Mouse (Mus musculus): Measurements from ENCODE around the gene Syngr3. TPM values are rescaled to one million over a fixed set of nuclear protein-coding genes. Genes with fewer than 3 reads are reported as not detected.

The Syngr3 gene
- polyA plus RNA-seq, 1 experiment from 2014 or later, result 1.7 TPM

DNA sequence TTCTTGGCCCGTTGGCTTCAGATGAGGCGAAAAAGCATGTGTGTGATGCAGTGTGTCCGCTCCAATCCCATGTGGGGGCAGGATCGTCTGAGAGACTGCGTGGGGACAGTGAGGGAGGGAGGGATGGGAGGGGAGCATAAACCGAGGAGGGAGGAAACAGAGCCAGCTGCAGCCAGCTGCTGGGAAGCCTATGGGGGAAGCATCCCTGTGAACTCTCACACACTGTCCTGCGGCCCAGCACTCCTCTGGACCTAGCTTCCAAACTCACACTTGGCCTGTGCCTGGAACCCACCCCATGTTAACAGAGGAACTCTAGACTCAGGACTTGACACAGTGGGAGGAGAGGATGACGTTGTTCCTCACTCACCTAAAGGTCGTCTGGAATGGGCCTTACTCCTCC is 50.9 kb downstream of the Syngr3 start:
- peak; percentile 89 for DNase-seq (ENCODE audit: low spot score)
- H3K27me3 ChIP-seq (ENCODE audit: insufficient read depth, low read length), result no peaks in the 10 kb centered on the region
- 0 out of 2 replicates have a peak overlapping the region, but pooled peaks have one; percentile 4 for H3K9ac ChIP-seq (ENCODE audit: low read depth, low read length)
- H3K4me2 ChIP-seq (ENCODE audit: low read length), result no peak overlapping the region
- ATAC-seq (replicated peaks; ENCODE audit: low FRiP score, low read depth), result peak; percentile 78
- H3K4me1 ChIP-seq (replicated peaks; ENCODE audit: insufficient read depth, low read length), result peaks cover 15% of the 10 kb centered on the region; the same call in 1 of the 2 replicates
- peaks cover 16% of the 10 kb centered on the region; the same call in 1 of the 2 replicates for H3K36me3 ChIP-seq (ENCODE audit: insufficient read depth, low read length)
- H3K4me3 ChIP-seq (replicated peaks; ENCODE audit: low read depth, low read length), result no peak overlapping the region
- 25% methylated on average over 9 of the region's 9 CpGs for WGBS
- H3K27ac ChIP-seq, result peak overlapping the region; percentile 80
- no peaks in the 10 kb centered on the region for H3K9me3 ChIP-seq (replicated peaks; ENCODE audit: low read length)
- TF ChIP-seq CTCF (IDR thresholded peaks at IDR 0.05; ENCODE audit: low read depth), result no peak

GRCm38 (mm10) chr17:24638214-24638613 is 51.5 kb downstream of the Syngr3 start:
- Histone ChIP-seq H3K4me3 (replicated peaks; ENCODE audit: low read depth, low read length) (no peak overlapping the region), H3K36me3 (ENCODE audit: insufficient read depth, low read length) (peaks cover 16% of the 10 kb centered on the region; the same call in 1 of the 2 replicates), H3K9me3 (replicated peaks; ENCODE audit: low read length) (no peaks in the 10 kb centered on the region), H3K9ac (ENCODE audit: low read depth, low read length) (no peak overlapping the region), H3K4me2 (ENCODE audit: low read length) (no peak overlapping the region), H3K27ac (peak overlapping the region; percentile 80; the same call in 1 of the 2 replicates), H3K4me1 (replicated peaks; ENCODE audit: insufficient read depth, low read length) (peaks cover 12% of the 10 kb centered on the region; the same call in 1 of the 2 replicates), H3K27me3 (ENCODE audit: insufficient read depth, low read length) (no peaks in the 10 kb centered on the region)
- no peak for DNase-seq (ENCODE audit: low spot score)
- TF ChIP-seq CTCF (IDR thresholded peaks at IDR 0.05; ENCODE audit: low read depth), result no peak
- no peak for ATAC-seq (replicated peaks; ENCODE audit: low FRiP score, low read depth)
- 81% methylated on average over 4 of the region's 4 CpGs for WGBS

GRCm38 (mm10) chr17:24636781-24637481 is 52.8 kb downstream of the Syngr3 start:
- Histone ChIP-seq H3K9ac (ENCODE audit: low read depth, low read length) (no peak overlapping the region), H3K4me2 (ENCODE audit: low read length) (no peak overlapping the region), H3K4me3 (replicated peaks; ENCODE audit: low read depth, low read length) (no peak overlapping the region), H3K27me3 (ENCODE audit: insufficient read depth, low read length) (no peaks in the 10 kb centered on the region), H3K36me3 (ENCODE audit: insufficient read depth, low read length) (peaks cover 11% of the 10 kb centered on the region; the same call in 1 of the 2 replicates), H3K9me3 (replicated peaks; ENCODE audit: low read length) (no peaks in the 10 kb centered on the region), H3K4me1 (replicated peaks; ENCODE audit: insufficient read depth, low read length) (peaks cover 17% of the 10 kb centered on the region), H3K27ac (no peak overlapping the region)
- 74% methylated on average over 5 of the region's 5 CpGs for WGBS
- DNase-seq (ENCODE audit: low spot score) (no peak), ATAC-seq (replicated peaks; ENCODE audit: low FRiP score, low read depth) (no peak)
- TF ChIP-seq CTCF (IDR thresholded peaks at IDR 0.05; ENCODE audit: low read depth), result no peak

GRCm38 (mm10) chr17:24635694-24636093 is 54.1 kb downstream of the Syngr3 start:
- Histone ChIP-seq H3K27ac (no peak overlapping the region), H3K9ac (ENCODE audit: low read depth, low read length) (no peak overlapping the region), H3K27me3 (ENCODE audit: insufficient read depth, low read length) (no peaks in the 10 kb centered on the region), H3K9me3 (replicated peaks; ENCODE audit: low read length) (no peaks in the 10 kb centered on the region), H3K4me2 (ENCODE audit: low read length) (no peak overlapping the region), H3K36me3 (ENCODE audit: insufficient read depth, low read length) (peaks cover 8% of the 10 kb centered on the region; the same call in 1 of the 2 replicates), H3K4me3 (replicated peaks; ENCODE audit: low read depth, low read length) (no peak overlapping the region), H3K4me1 (replicated peaks; ENCODE audit: insufficient read depth, low read length) (peaks cover 22% of the 10 kb centered on the region)
- DNase-seq (ENCODE audit: low spot score), result no peak
- TF ChIP-seq CTCF (IDR thresholded peaks at IDR 0.05; ENCODE audit: low read depth), result no peak
- WGBS, result 91% methylated on average over 5 of the region's 5 CpGs
- no peak for ATAC-seq (replicated peaks; ENCODE audit: low FRiP score, low read depth)

Other genes with a start within 250 kb of the Syngr3 start
- 3.8 and 4.1 TPM in 2 replicates for gene Dnase1l2, start 246.8 kb downstream of the Syngr3 start, polyA plus RNA-seq (2015; fragmentation: Nextera tagmentation; extraction: Ambion mirVana)
- gene E4f1, start 219.6 kb downstream of the Syngr3 start, polyA plus RNA-seq (2015; fragmentation: Nextera tagmentation; extraction: Ambion mirVana), result 9.8 and 12.0 TPM in 2 replicates
- gene Pgp, start 219.6 kb downstream of the Syngr3 start, polyA plus RNA-seq (2015; fragmentation: Nextera tagmentation; extraction: Ambion mirVana), result 61.7 and 64.0 TPM in 2 replicates
- 1.2 and 1.6 TPM in 2 replicates for gene Bricd5, start 216.1 kb downstream of the Syngr3 start, polyA plus RNA-seq (2015; fragmentation: Nextera tagmentation; extraction: Ambion mirVana)
- 24.1 and 24.2 TPM in 2 replicates for gene Mlst8, start 210.9 kb downstream of the Syngr3 start, polyA plus RNA-seq (2015; fragmentation: Nextera tagmentation; extraction: Ambion mirVana)
- gene Caskin1, start 201.4 kb downstream of the Syngr3 start, polyA plus RNA-seq (2015; fragmentation: Nextera tagmentation; extraction: Ambion mirVana), result 0.82 and 1.1 TPM in 2 replicates
- 59.4 and 67.3 TPM in 2 replicates for gene Traf7, start 162.0 kb downstream of the Syngr3 start, polyA plus RNA-seq (2015; fragmentation: Nextera tagmentation; extraction: Ambion mirVana)
- 3.5 and 3.7 TPM in 2 replicates for gene Rab26, start 155.7 kb downstream of the Syngr3 start, polyA plus RNA-seq (2015; fragmentation: Nextera tagmentation; extraction: Ambion mirVana)
- 10.6 and 17.7 TPM in 2 replicates for gene Pkd1, start 140.1 kb downstream of the Syngr3 start, polyA plus RNA-seq (2015; fragmentation: Nextera tagmentation; extraction: Ambion mirVana)
- gene Tsc2, start 57.3 kb downstream of the Syngr3 start, polyA plus RNA-seq (2015; fragmentation: Nextera tagmentation; extraction: Ambion mirVana), result 36.4 and 42.4 TPM in 2 replicates
- 13.4 and 14.9 TPM in 2 replicates for gene Nthl1, start 57.3 kb downstream of the Syngr3 start, polyA plus RNA-seq (2015; fragmentation: Nextera tagmentation; extraction: Ambion mirVana)
- gene Slc9a3r2, start 39.6 kb downstream of the Syngr3 start, polyA plus RNA-seq (2015; fragmentation: Nextera tagmentation; extraction: Ambion mirVana), result 141 and 145 TPM in 2 replicates
- 0.32 and 0.38 TPM in 2 replicates for gene Npw, start 31.5 kb downstream of the Syngr3 start, polyA plus RNA-seq (2015; fragmentation: Nextera tagmentation; extraction: Ambion mirVana)
- 17.5 and 18.1 TPM in 2 replicates for gene Zfp598, start 20.3 kb downstream of the Syngr3 start, polyA plus RNA-seq (2015; fragmentation: Nextera tagmentation; extraction: Ambion mirVana)
- gene Gfer, start 6.2 kb upstream of the Syngr3 start, polyA plus RNA-seq (2015; fragmentation: Nextera tagmentation; extraction: Ambion mirVana), result 43.3 and 47.6 TPM in 2 replicates
- gene Noxo1, start 6.3 kb upstream of the Syngr3 start, polyA plus RNA-seq (2015; fragmentation: Nextera tagmentation; extraction: Ambion mirVana), result 2.6 and 2.7 TPM in 2 replicates
- gene Tbl3, start 17.7 kb upstream of the Syngr3 start, polyA plus RNA-seq (2015; fragmentation: Nextera tagmentation; extraction: Ambion mirVana), result 50.5 and 57.3 TPM in 2 replicates
- not detected in 2 replicates for gene Rnf151, start 28.1 kb upstream of the Syngr3 start, polyA plus RNA-seq (2015; fragmentation: Nextera tagmentation; extraction: Ambion mirVana)
- gene Rps2, start 28.2 kb upstream of the Syngr3 start, polyA plus RNA-seq (2015; fragmentation: Nextera tagmentation; extraction: Ambion mirVana), result 1,452 and 1,460 TPM in 2 replicates
- 417 and 419 TPM in 2 replicates for gene Ndufb10, start 34.5 kb upstream of the Syngr3 start, polyA plus RNA-seq (2015; fragmentation: Nextera tagmentation; extraction: Ambion mirVana)
- 0.36 and 0.38 TPM in 2 replicates for gene Rpl3l, start 37.9 kb upstream of the Syngr3 start, polyA plus RNA-seq (2015; fragmentation: Nextera tagmentation; extraction: Ambion mirVana)
- 45.8 and 48.6 TPM in 2 replicates for gene Msrb1, start 46.7 kb upstream of the Syngr3 start, polyA plus RNA-seq (2015; fragmentation: Nextera tagmentation; extraction: Ambion mirVana)
- gene Hs3st6, start 63.0 kb upstream of the Syngr3 start, polyA plus RNA-seq (2015; fragmentation: Nextera tagmentation; extraction: Ambion mirVana), result 33.0 and 38.6 TPM in 2 replicates
- gene Meiob, start 114.3 kb upstream of the Syngr3 start, polyA plus RNA-seq (2015; fragmentation: Nextera tagmentation; extraction: Ambion mirVana), result 0.23 and 0.47 TPM in 2 replicates
- gene Hagh, start 150.2 kb upstream of the Syngr3 start, polyA plus RNA-seq (2015; fragmentation: Nextera tagmentation; extraction: Ambion mirVana), result 99.7 and 101 TPM in 2 replicates
- gene Fahd1, start 160.4 kb upstream of the Syngr3 start, polyA plus RNA-seq (2015; fragmentation: Nextera tagmentation; extraction: Ambion mirVana), result 88.0 and 90.7 TPM in 2 replicates
- gene Igfals, start 176.0 kb upstream of the Syngr3 start, polyA plus RNA-seq (2015; fragmentation: Nextera tagmentation; extraction: Ambion mirVana), result 6.8 and 8.2 TPM in 2 replicates
- 55.9 and 57.5 TPM in 2 replicates for gene Nubp2, start 196.4 kb upstream of the Syngr3 start, polyA plus RNA-seq (2015; fragmentation: Nextera tagmentation; extraction: Ambion mirVana)
- gene Spsb3, start 196.7 kb upstream of the Syngr3 start, polyA plus RNA-seq (2015; fragmentation: Nextera tagmentation; extraction: Ambion mirVana), result 53.4 and 55.9 TPM in 2 replicates
- 29.5 and 29.6 TPM in 2 replicates for gene Eme2, start 205.1 kb upstream of the Syngr3 start, polyA plus RNA-seq (2015; fragmentation: Nextera tagmentation; extraction: Ambion mirVana)
- 141 TPM in 2 replicates for gene Mrps34, start 205.2 kb upstream of the Syngr3 start, polyA plus RNA-seq (2015; fragmentation: Nextera tagmentation; extraction: Ambion mirVana)
- gene Nme3, start 206.5 kb upstream of the Syngr3 start, polyA plus RNA-seq (2015; fragmentation: Nextera tagmentation; extraction: Ambion mirVana), result 87.1 and 93.1 TPM in 2 replicates
- gene Mapk8ip3, start 247.0 kb upstream of the Syngr3 start, polyA plus RNA-seq (2015; fragmentation: Nextera tagmentation; extraction: Ambion mirVana), result 12.7 and 13.7 TPM in 2 replicates